Mouse (Mus musculus): ENCODE measurements around the gene Enox1. TPM values are rescaled to one million over a fixed set of nuclear protein-coding genes. Genes with fewer than 3 reads are reported as not detected.
A peak's percentile ranks its signal among the peaks of the same experiment; 100 is the strongest.

The Enox1 gene
- polyA plus RNA-seq, 1 experiment from 2014 or later = 19.6 TPM

DNA sequence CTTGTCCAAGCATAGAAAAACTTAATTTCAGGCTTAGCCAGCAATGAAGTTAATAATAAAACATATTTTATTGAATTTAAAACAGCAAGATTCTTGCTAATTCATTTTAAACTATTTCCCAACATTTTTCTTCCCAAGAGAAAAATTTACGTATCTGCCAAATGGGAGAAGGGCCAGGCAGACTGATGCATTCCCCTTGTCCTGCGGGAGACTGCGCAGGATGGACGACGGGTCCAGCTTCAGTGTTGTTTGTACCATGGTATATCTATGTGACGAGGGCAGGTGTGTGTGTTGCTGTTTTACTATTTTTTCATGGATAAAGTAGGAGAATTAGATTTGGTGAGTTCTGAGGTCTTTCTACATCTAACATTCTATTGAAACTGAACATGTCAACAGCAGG is 99.1 kb downstream of the Enox1 start:
- DNase-seq (ENCODE audit: low spot score) (no peak), ATAC-seq (ENCODE audit: insufficient read depth, low FRiP score, low TSS enrichment) (no peak)
- H3K4me2 ChIP-seq (ENCODE audit: low read depth) = no peak overlapping the region
- 96% methylated on average over 6 of the region's 6 CpGs for WGBS
- H3K9ac ChIP-seq (ENCODE audit: low read length) = no peak overlapping the region
- H3K27me3 ChIP-seq (ENCODE audit: control insufficient read depth, insufficient read depth, low read length) = no peaks in the 10 kb centered on the region
- no peak overlapping the region for H3K27ac ChIP-seq (ENCODE audit: low read depth, low read length)
- H3K4me3 ChIP-seq (ENCODE audit: low read depth, low read length) = no peak overlapping the region
- H3K9me3 ChIP-seq (ENCODE audit: control insufficient read depth, low read length) = no peaks in the 10 kb centered on the region
- H3K4me1 ChIP-seq (ENCODE audit: control insufficient read depth, insufficient read depth, low read length) = no peaks in the 10 kb centered on the region
- no peaks in the 10 kb centered on the region for H3K36me3 ChIP-seq (ENCODE audit: control insufficient read depth, insufficient read depth, low read length)

DNA sequence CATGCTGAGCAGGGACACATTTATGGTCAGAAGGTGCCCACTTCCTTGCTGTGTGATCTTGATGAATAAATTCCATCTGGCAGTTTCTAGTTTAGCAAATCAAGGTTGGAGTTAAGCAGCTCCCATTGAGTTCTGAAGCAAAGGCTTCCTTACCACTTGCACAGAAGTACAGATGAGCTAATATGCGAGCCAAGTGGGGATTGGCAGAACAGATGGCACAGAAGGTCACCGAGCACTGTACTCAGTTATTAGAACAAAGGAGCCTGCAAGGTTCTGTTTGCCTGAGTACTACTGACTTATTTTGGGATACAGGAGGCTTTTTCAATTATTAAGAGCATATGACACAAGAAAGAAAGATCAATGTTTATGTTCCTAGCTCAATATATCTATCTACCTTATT is 100.4 kb downstream of the Enox1 start:
- Histone ChIP-seq H3K4me3 (ENCODE audit: low read depth, low read length) (no peak overlapping the region), H3K4me2 (ENCODE audit: low read depth) (no peak overlapping the region), H3K27ac (ENCODE audit: low read depth, low read length) (no peak overlapping the region), H3K36me3 (ENCODE audit: control insufficient read depth, insufficient read depth, low read length) (no peaks in the 10 kb centered on the region), H3K4me1 (ENCODE audit: control insufficient read depth, insufficient read depth, low read length) (no peaks in the 10 kb centered on the region), H3K9ac (ENCODE audit: low read length) (no peak overlapping the region), H3K27me3 (ENCODE audit: control insufficient read depth, insufficient read depth, low read length) (no peaks in the 10 kb centered on the region), H3K9me3 (ENCODE audit: control insufficient read depth, low read length) (no peaks in the 10 kb centered on the region)
- DNase-seq (ENCODE audit: low spot score) (no peak), ATAC-seq (ENCODE audit: insufficient read depth, low FRiP score, low TSS enrichment) (no peak)
- 85% methylated on average over 2 of the region's 2 CpGs for WGBS

DNA sequence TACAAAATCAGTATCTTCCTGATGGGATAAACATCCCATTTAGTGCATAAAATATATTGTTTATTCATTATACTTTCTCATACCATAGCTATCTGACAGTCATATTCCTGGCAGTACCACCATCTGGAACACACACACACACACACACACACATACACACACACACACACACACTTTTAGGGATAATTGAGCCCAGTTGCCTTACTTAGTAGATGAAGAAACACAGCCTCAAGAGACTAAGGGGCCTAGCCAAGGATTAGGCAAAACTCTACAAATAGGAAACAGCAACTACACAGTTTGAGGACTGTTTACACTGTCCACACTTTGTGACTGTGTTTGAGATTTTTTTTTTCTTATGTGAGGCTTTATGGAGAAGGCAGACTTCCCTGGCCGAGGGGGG is 100.9 kb downstream of the Enox1 start:
- Histone ChIP-seq H3K4me2 (ENCODE audit: low read depth) (no peak overlapping the region), H3K4me3 (ENCODE audit: low read depth, low read length) (no peak overlapping the region), H3K27ac (ENCODE audit: low read depth, low read length) (no peak overlapping the region), H3K36me3 (ENCODE audit: control insufficient read depth, insufficient read depth, low read length) (no peaks in the 10 kb centered on the region), H3K9me3 (ENCODE audit: control insufficient read depth, low read length) (no peaks in the 10 kb centered on the region), H3K27me3 (ENCODE audit: control insufficient read depth, insufficient read depth, low read length) (no peaks in the 10 kb centered on the region), H3K9ac (ENCODE audit: low read length) (no peak overlapping the region), H3K4me1 (ENCODE audit: control insufficient read depth, insufficient read depth, low read length) (no peaks in the 10 kb centered on the region)
- no peak for ATAC-seq (ENCODE audit: insufficient read depth, low FRiP score, low TSS enrichment)
- DNase-seq (ENCODE audit: low spot score) = no peak
- 100% methylated on average over 1 of the region's 1 CpGs for WGBS

DNA sequence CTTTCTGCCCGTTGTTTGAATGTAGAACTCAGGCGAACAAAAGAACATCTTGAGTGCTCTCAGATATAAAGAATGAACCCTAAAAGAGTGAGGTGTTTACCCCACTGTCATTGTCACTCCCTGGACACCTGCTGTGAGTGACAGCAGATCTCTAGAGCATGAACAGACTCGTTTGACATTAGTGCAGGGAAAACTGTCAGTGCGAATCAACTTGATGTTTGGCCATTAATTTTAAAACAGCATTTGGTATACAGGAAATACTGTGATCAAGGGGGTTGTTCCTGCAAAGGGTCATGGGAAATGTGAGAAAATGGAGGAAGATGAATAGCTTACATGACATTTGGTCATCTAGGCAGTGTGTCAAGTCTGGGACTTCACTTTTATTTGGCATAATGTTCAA is 101.6 kb downstream of the Enox1 start:
- Histone ChIP-seq H3K4me3 (ENCODE audit: low read depth, low read length) (no peak overlapping the region), H3K27me3 (ENCODE audit: control insufficient read depth, insufficient read depth, low read length) (no peaks in the 10 kb centered on the region), H3K36me3 (ENCODE audit: control insufficient read depth, insufficient read depth, low read length) (no peaks in the 10 kb centered on the region), H3K27ac (ENCODE audit: low read depth, low read length) (no peak overlapping the region), H3K4me1 (ENCODE audit: control insufficient read depth, insufficient read depth, low read length) (no peaks in the 10 kb centered on the region), H3K4me2 (ENCODE audit: low read depth) (no peak overlapping the region), H3K9me3 (ENCODE audit: control insufficient read depth, low read length) (no peaks in the 10 kb centered on the region), H3K9ac (ENCODE audit: low read length) (no peak overlapping the region)
- ATAC-seq (ENCODE audit: insufficient read depth, low FRiP score, low TSS enrichment) (no peak), DNase-seq (ENCODE audit: low spot score) (no peak)
- WGBS = 64% methylated on average over 4 of the region's 4 CpGs

DNA sequence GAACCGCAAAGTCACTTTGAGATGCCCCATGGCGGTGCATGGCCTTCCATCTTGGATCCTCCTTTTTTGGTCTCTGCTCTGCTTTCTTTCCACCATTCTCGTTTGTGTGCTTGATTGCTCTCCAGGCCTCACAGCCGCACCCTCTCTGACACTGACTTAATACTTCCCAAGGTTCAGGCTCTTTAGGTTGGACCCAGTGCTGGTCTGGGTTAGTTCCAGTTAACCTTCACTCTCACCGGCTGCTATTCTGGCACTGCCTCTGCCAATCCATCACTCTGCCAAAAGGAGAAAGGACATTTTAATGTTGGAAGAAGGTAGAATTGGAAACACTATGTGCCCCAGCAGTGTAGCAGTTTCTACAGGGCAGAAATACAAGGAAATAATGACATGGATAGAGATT is 103.1 kb downstream of the Enox1 start:
- no peaks in the 10 kb centered on the region for H3K36me3 ChIP-seq (ENCODE audit: control insufficient read depth, insufficient read depth, low read length)
- H3K4me3 ChIP-seq (ENCODE audit: low read depth, low read length) = no peak overlapping the region
- no peak overlapping the region for H3K4me2 ChIP-seq (ENCODE audit: low read depth)
- no peaks in the 10 kb centered on the region for H3K4me1 ChIP-seq (ENCODE audit: control insufficient read depth, insufficient read depth, low read length)
- H3K9ac ChIP-seq (ENCODE audit: low read length) = no peak overlapping the region
- H3K27ac ChIP-seq (ENCODE audit: low read depth, low read length) = no peak overlapping the region
- 84% methylated on average over 5 of the region's 5 CpGs for WGBS
- ATAC-seq (ENCODE audit: insufficient read depth, low FRiP score, low TSS enrichment) = no peak
- no peak for DNase-seq (ENCODE audit: low spot score)
- H3K27me3 ChIP-seq (ENCODE audit: control insufficient read depth, insufficient read depth, low read length) = no peaks in the 10 kb centered on the region
- no peaks in the 10 kb centered on the region for H3K9me3 ChIP-seq (ENCODE audit: control insufficient read depth, low read length)

DNA sequence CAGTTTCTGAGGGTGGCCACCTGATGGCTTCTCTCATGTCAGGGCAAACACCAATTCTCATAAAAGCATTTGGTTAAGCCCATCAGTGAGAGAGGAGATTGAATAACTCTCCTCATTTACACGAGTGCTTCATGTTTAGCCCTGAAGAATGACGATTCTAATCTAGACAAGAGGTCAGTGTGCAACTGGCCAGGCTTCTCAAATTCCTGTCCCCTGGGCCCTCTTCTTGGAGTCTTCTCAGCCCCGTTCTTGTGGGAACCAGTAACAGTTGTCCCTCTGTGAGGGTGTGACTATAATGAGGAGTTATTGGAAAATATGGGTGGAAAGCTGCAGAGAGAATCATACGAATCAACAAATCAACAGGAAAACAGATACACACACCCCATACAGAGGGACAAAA is 103.5 kb downstream of the Enox1 start:
- H3K27me3 ChIP-seq (ENCODE audit: control insufficient read depth, insufficient read depth, low read length) = no peaks in the 10 kb centered on the region
- H3K36me3 ChIP-seq (ENCODE audit: control insufficient read depth, insufficient read depth, low read length) = no peaks in the 10 kb centered on the region
- H3K4me2 ChIP-seq (ENCODE audit: low read depth) = no peak overlapping the region
- no peak overlapping the region for H3K4me3 ChIP-seq (ENCODE audit: low read depth, low read length)
- H3K9ac ChIP-seq (ENCODE audit: low read length) = no peak overlapping the region
- no peak for DNase-seq (ENCODE audit: low spot score)
- no peak overlapping the region for H3K27ac ChIP-seq (ENCODE audit: low read depth, low read length)
- no peaks in the 10 kb centered on the region for H3K4me1 ChIP-seq (ENCODE audit: control insufficient read depth, insufficient read depth, low read length)
- no peak for ATAC-seq (ENCODE audit: insufficient read depth, low FRiP score, low TSS enrichment)
- no peaks in the 10 kb centered on the region for H3K9me3 ChIP-seq (ENCODE audit: control insufficient read depth, low read length)
- 77% methylated on average over 4 of the region's 4 CpGs for WGBS

DNA sequence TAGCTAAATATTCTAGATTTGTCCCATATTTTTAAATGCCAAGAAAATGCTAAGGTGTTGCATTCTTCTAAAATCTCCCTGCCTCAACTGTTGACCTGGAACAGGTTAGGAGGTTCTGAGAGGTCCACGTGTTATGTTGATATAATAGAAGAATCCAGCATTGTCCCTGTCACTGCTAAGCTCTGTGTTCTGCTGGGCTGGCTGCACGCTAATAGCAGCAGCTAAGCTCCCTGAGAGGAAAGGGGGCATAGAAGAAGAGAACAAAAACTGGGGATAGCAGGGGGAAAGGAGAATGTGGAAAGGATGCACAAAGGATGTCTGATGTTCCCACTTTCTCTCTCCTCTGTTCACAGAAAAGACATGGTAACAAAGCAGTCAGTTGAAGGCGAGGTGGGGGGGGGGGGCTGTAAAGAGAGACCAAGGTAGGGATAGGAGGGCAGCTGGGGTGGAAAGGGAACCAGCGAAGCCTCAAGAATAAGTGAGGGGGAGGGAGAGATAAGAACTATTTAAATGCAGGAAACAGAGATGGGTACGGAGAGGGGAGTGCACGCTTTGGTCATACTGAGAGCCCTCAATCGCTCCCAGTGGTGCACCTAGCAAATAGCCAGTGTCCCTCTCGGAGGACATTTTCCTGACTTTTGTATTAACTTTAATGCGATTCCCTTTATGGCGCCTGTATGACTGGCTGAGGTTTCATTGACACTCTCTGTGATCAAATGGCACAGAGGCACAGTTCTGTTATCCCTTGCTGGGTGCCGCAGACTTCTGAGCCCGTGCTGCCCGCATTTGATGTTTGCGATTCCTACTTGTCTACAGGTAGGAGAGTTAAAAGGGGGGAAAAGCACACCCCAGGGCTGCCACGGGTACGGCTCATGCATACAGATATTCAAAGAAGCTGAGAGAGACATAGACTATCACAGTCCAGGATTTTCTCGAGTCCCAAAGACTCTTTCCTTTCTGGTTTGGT is 110.5 kb downstream of the Enox1 start:
- no peaks in the 10 kb centered on the region for H3K36me3 ChIP-seq (ENCODE audit: control insufficient read depth, insufficient read depth, low read length)
- H3K9me3 ChIP-seq (ENCODE audit: control insufficient read depth, low read length) = no peaks in the 10 kb centered on the region
- no peak overlapping the region for H3K4me2 ChIP-seq (ENCODE audit: low read depth)
- H3K4me1 ChIP-seq (ENCODE audit: control insufficient read depth, insufficient read depth, low read length) = no peaks in the 10 kb centered on the region
- no peak overlapping the region for H3K27ac ChIP-seq (ENCODE audit: low read depth, low read length)
- no peaks in the 10 kb centered on the region for H3K27me3 ChIP-seq (ENCODE audit: control insufficient read depth, insufficient read depth, low read length)
- DNase-seq (ENCODE audit: low spot score) (no peak), ATAC-seq (ENCODE audit: insufficient read depth, low FRiP score, low TSS enrichment) (no peak)
- no peak overlapping the region for H3K4me3 ChIP-seq (ENCODE audit: low read depth, low read length)
- H3K9ac ChIP-seq (ENCODE audit: low read length) = no peak overlapping the region
- 69% methylated on average over 17 of the region's 17 CpGs for WGBS

DNA sequence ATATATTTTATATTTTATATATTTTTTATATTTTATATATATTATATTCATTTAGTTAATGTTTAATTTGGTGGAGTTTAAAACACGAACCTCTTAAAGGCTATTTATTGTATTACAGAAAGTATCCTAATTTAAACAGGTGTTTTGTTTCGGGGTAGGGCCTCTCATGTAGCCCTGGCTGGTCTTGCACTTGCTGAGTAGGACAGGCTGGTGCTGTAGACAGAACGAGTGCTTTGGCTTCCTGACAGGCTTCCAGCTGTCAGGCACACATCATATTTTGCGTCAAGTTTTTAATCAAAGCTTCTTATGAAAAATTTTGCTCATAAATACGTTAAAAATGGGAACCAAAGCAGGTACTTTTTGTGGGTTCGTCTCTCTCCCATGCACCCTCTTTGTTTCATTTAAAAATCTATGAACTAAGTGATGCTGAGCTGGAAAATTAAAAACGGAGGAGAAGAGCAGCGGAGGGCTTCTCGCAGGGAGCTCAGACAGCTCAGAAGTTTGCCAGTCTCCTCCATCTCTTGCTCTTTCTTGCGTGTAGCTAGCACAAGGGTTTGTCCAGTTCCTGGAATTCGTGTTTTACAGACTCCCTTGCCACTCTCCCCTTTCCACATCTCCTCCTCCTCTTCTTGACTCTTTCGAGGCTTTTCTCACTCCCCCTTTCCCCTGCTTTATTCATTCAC is 115.8 kb downstream of the Enox1 start:
- Histone ChIP-seq H3K27ac (ENCODE audit: low read depth, low read length) (0 out of 2 replicates have a peak overlapping the region, but pooled peaks have one; percentile 15), H3K4me3 (ENCODE audit: low read depth, low read length) (no peak overlapping the region), H3K4me1 (ENCODE audit: control insufficient read depth, insufficient read depth, low read length) (no peaks in the 10 kb centered on the region), H3K9me3 (ENCODE audit: control insufficient read depth, low read length) (no peaks in the 10 kb centered on the region), H3K36me3 (ENCODE audit: control insufficient read depth, insufficient read depth, low read length) (no peaks in the 10 kb centered on the region), H3K9ac (ENCODE audit: low read length) (no peak overlapping the region), H3K4me2 (ENCODE audit: low read depth) (no peak overlapping the region), H3K27me3 (ENCODE audit: control insufficient read depth, insufficient read depth, low read length) (no peaks in the 10 kb centered on the region)
- WGBS = 70% methylated on average over 12 of the region's 12 CpGs
- ATAC-seq (ENCODE audit: insufficient read depth, low FRiP score, low TSS enrichment) (no peak), DNase-seq (ENCODE audit: low spot score) (no peak)
